Mouse (Mus musculus): ENCODE data around the gene BC004004. TPM values are rescaled to one million over a fixed set of nuclear protein-coding genes. Genes with fewer than 3 reads are reported as not detected.

The BC004004 gene
- total and polyA plus RNA-seq, 2 experiments from 2014 or later: 145 to 181 TPM

DNA sequence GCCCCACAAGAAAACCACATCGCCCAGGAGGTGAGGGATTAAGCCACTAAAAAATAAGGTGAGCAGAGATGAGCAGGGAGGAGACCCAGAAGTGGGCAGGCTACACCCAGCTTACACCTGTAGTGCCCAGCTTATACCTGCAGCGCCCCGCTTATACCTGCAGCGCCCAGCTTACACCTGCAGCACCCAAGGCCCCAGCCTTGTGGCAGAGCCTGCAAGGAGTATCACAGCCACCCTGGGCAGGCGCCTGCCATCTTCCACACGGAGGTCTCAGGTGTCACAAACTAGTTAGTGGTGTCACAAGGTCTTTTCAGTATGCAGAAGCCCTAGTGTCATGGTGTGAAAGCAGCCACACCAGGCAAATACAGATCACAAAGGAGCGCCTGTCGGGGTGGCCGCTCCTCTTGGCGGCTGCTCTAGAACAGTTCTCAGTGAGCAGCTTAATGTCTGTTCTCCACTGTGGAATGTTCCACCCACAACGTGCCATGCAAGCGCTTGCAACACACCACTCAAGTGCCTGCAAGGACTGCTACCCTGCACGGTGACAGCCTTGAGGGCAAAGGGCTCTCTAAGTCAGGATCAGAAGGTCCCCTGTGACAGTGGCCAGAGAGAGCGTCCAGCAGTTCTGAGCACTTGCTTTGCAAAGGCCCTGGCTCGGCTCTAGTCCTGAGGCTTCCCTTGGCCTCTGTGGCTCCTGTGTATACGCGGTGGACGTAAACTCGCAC lies 67.8 kb downstream of the BC004004 start:
- no peak overlapping the region for H3K4me2 ChIP-seq (ENCODE audit: low read depth, low read length)
- no peaks in the 10 kb centered on the region for H3K9me3 ChIP-seq (ENCODE audit: low read length)
- peaks cover 19% of the 10 kb centered on the region; the same call in 1 of the 2 replicates for H3K4me1 ChIP-seq (ENCODE audit: insufficient read depth, low read length)
- DNase-seq (ENCODE audit: low spot score) (no peak), ATAC-seq (no peak)
- H3K27me3 ChIP-seq (ENCODE audit: insufficient read depth, low read length): no peaks in the 10 kb centered on the region
- no peak overlapping the region for H3K9ac ChIP-seq (replicated peaks; ENCODE audit: low read length)
- no peak for TF ChIP-seq CTCF (IDR thresholded peaks at IDR 0.05; ENCODE audit: low read depth)
- WGBS: 91% methylated on average over 19 of the region's 19 CpGs
- H3K27ac ChIP-seq: no peak overlapping the region
- peaks cover 59% of the 10 kb centered on the region for H3K36me3 ChIP-seq (ENCODE audit: insufficient read depth, low read length)
- no peak overlapping the region for H3K4me3 ChIP-seq (ENCODE audit: low read length)

DNA sequence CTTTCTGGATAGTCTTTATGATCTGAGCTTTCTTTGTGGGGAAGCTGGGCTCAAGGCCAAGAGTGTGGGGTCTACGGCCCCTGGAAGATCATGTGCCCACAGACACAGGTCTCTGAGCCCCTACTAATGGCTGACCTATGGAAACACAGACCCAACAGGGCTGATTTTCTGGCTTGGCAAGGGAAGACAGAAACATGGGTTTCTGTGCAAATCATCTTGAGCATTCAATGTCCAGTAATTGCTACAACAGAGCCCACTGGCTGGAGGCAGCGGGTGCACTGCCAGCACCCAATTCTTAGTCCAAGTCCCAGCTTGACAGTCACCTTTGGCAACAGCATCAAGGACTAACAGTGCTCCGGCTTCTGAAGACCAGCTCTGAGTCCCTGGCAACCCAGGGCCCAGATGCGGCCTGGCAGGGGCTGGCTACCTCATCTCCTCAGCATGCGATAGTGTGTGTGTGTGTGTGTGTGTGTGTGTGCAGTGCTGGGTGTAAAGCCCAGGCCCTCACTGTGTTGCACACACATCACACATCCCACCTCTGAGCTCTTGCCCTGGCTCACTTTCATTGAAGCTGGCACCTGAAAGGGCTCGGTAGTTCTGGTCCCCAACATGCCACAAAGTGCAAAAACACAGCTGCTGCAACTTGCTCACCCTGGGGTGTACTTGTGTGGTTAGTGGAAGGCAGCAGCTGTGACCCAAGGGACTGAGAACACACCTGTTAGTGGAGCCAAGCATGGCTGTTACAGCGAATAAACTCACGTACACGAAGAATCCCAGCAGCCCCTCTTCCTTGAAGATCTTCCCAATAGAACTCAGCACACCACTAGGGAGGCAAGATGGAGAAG lies 69.6 kb downstream of the BC004004 start:
- Histone ChIP-seq H3K4me3 (ENCODE audit: low read length) (no peak overlapping the region), H3K4me1 (ENCODE audit: insufficient read depth, low read length) (peaks cover 30% of the 10 kb centered on the region), H3K4me2 (ENCODE audit: low read depth, low read length) (no peak overlapping the region), H3K9ac (replicated peaks; ENCODE audit: low read length) (no peak overlapping the region), H3K27ac (peak overlapping the region; percentile 64; the same call in 1 of the 2 replicates), H3K27me3 (ENCODE audit: insufficient read depth, low read length) (no peaks in the 10 kb centered on the region), H3K36me3 (ENCODE audit: insufficient read depth, low read length) (peaks cover 42% of the 10 kb centered on the region), H3K9me3 (ENCODE audit: low read length) (no peaks in the 10 kb centered on the region)
- ATAC-seq (peak; percentile 69), DNase-seq (ENCODE audit: low spot score) (peak; percentile 81)
- 54% methylated on average over 9 of the region's 9 CpGs for WGBS
- TF ChIP-seq CTCF (IDR thresholded peaks at IDR 0.05; ENCODE audit: low read depth): no peak

DNA sequence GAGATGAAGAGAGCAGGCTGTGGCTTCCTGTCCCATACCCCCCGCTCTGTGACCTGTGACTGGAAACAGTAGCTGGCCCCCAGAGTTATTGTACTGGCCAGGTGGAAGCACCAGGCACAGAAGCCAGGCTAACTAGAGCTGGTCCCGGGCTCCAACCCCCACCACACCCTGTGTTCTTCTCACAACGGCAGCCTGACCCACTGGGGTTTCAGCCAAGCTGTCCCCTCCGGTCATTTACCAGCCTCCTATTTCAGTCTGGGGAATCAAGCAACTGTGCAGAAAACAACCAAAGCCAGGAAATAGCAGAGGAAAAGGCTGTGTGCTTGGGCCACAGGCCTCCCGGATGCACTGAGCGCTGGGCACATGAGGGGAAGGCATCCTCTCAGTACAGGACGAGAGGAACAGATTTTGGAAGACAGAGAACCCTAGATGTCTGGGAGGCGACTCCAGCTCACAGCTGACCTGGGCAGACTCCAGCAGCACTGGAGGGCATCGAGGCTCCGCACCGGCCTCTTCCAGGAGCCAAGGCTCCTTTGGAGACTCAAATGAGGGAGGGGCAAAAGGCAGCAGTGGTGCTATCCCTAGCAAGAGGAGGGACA lies 70.7 kb downstream of the BC004004 start:
- ATAC-seq: no peak
- TF ChIP-seq CTCF (IDR thresholded peaks at IDR 0.05; ENCODE audit: low read depth): no peak
- Histone ChIP-seq H3K4me1 (ENCODE audit: insufficient read depth, low read length) (peaks cover 30% of the 10 kb centered on the region), H3K4me2 (ENCODE audit: low read depth, low read length) (no peak overlapping the region), H3K36me3 (ENCODE audit: insufficient read depth, low read length) (peaks cover 34% of the 10 kb centered on the region), H3K27me3 (ENCODE audit: insufficient read depth, low read length) (no peaks in the 10 kb centered on the region), H3K9ac (replicated peaks; ENCODE audit: low read length) (no peak overlapping the region; the same call in 1 of the 2 replicates), H3K9me3 (ENCODE audit: low read length) (no peaks in the 10 kb centered on the region), H3K4me3 (ENCODE audit: low read length) (no peak overlapping the region), H3K27ac (peak overlapping the region; percentile 64)
- 62% methylated on average over 11 of the region's 11 CpGs for WGBS
- DNase-seq (ENCODE audit: low spot score): peak; percentile 63

DNA sequence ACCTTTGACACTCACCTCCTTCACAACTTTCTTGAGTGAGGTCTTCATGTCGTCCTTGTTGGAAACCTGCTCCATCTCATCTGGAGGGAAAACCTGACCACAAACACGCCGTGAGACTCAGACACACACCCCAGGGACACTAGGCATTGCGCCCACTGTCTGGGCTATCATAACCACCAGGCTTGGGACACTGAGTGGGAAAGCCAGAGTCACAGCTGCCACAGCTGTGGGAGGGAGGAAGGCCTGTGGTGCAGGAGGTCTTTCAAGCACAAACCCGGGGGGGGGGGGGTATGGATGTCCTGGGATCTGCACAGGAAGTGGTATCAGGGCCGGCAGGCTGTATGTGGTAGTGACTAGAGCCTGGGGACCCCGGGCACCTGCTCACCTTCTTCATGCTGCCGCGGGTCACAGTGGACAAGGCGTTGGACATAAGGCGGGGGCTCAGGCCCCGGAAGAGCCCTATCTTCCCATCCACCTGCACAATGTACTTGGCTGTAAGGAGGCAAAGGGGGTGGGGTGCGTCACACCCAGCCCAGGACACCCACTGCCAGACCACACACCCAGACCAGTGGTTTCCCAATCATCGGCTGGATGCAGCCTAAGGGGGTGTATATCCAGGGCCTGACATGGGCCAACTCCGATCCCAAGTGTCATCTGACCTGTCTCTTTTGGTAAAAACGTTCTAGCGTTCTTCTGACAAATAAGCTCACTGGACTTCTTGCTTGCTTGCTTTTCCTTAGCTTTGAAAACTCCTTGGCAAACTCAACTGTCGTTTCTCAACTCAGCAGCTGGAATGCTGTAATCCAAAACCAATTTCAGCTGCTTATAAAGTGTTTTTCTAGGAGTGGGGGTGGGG lies 72.0 kb downstream of the BC004004 start:
- Histone ChIP-seq H3K27ac (peak overlapping the region; percentile 85), H3K4me2 (ENCODE audit: low read depth, low read length) (no peak overlapping the region), H3K27me3 (ENCODE audit: insufficient read depth, low read length) (no peaks in the 10 kb centered on the region), H3K9me3 (ENCODE audit: low read length) (no peaks in the 10 kb centered on the region), H3K4me3 (ENCODE audit: low read length) (no peak overlapping the region), H3K36me3 (ENCODE audit: insufficient read depth, low read length) (peaks cover 29% of the 10 kb centered on the region), H3K4me1 (ENCODE audit: insufficient read depth, low read length) (peaks cover 32% of the 10 kb centered on the region), H3K9ac (replicated peaks; ENCODE audit: low read length) (no peak overlapping the region; the same call in 1 of the 2 replicates)
- no peak for TF ChIP-seq CTCF (IDR thresholded peaks at IDR 0.05; ENCODE audit: low read depth)
- ATAC-seq: no peak
- 77% methylated on average over 18 of the region's 18 CpGs for whole genome bisulfite sequencing
- no peak for DNase-seq (ENCODE audit: low spot score)

DNA sequence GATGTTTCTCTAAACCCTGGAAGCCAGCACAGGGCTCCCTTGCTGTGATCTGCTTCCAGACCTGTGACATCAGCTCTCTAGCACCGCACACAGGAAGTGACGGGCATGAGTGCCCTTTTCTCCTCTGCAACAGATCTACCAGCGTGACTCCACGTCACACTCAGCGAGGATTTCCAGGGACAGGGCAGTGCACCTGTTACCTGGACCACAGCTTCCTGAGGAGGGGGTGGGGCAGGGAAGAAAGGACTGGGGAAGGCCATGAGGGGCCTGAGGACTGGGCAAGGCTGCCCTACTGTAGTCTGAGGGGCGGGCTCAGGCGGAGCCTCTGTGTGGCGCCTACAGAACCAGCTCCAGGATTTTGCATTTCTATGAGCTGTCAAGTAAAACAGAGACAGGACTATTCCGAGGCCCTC lies 73.0 kb downstream of the BC004004 start:
- Histone ChIP-seq H3K4me2 (ENCODE audit: low read depth, low read length) (no peak overlapping the region), H3K27ac (peak overlapping the region; percentile 85), H3K27me3 (ENCODE audit: insufficient read depth, low read length) (no peaks in the 10 kb centered on the region), H3K4me3 (ENCODE audit: low read length) (no peak overlapping the region), H3K4me1 (ENCODE audit: insufficient read depth, low read length) (peaks cover 37% of the 10 kb centered on the region), H3K9ac (replicated peaks; ENCODE audit: low read length) (peak overlapping the region; percentile 15; the same call in 1 of the 2 replicates), H3K36me3 (ENCODE audit: insufficient read depth, low read length) (peaks cover 20% of the 10 kb centered on the region), H3K9me3 (ENCODE audit: low read length) (no peaks in the 10 kb centered on the region)
- TF ChIP-seq CTCF (IDR thresholded peaks at IDR 0.05; ENCODE audit: low read depth): peak; percentile 62
- 19% methylated on average over 9 of the region's 9 CpGs for WGBS
- peak; percentile 78 for DNase-seq (ENCODE audit: low spot score)
- peak; percentile 61 for ATAC-seq
